Mouse (Mus musculus): ENCODE data around the gene Swi5. TPM values are rescaled to one million over a fixed set of nuclear protein-coding genes. Genes with fewer than 3 reads are reported as not detected.
A peak's percentile ranks its signal among the peaks of the same experiment; 100 is the strongest.

Swi5 gene
- total and polyA plus RNA-seq, 3 experiments: 150 to 488 (median 432) TPM

DNA sequence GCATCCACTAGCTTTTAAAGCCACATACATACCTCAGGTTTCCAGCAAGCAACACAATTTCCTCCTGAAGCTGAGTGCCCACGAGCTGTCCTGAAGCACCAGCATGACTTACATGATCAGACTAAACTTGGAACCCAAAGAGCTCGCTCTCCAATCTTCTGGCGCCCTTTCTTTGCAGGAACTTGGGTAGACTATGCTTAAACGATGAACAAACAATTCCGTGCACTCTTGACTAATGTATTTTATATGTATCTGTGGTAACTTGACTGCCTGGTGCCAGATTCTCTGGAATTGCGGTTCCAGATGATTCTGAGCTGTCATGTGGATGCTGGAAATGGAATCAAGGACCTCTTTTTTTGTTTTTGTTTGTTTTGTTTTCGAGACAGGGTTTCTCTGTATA, 52.4 kb downstream of the Swi5 start:
- H3K27me3 ChIP-seq (ENCODE audit: insufficient read depth, low read length): no peaks in the 10 kb centered on the region
- H3K4me1 ChIP-seq (ENCODE audit: insufficient read depth, low read depth, low read length): peaks cover 32% of the 10 kb centered on the region
- no peaks in the 10 kb centered on the region for H3K9me3 ChIP-seq (replicated peaks)
- DNase-seq (ENCODE audit: low spot score) (no peak), ATAC-seq (ENCODE audit: extremely low read depth, insufficient number of reproducible peaks, low FRiP score, poor library complexity, severe bottlenecking) (no peak)
- peaks cover 72% of the 10 kb centered on the region for H3K36me3 ChIP-seq (replicated peaks)
- H3K4me3 ChIP-seq (ENCODE audit: low read depth, low read length): peak overlapping the region; percentile 79
- TF ChIP-seq POLR2AphosphoS5 (IDR thresholded peaks at IDR 0.05; ENCODE audit: insufficient replicate concordance, low read depth, low read length): no peak
- no peak for TF ChIP-seq TAL1 (conservative IDR thresholded peaks at IDR 0.05; ENCODE audit: low read depth, low read length)
- TF ChIP-seq CTCF (IDR thresholded peaks at IDR 0.05; ENCODE audit: low read depth, low read length): no peak
- no peak for TF ChIP-seq GATA1 (IDR thresholded peaks at IDR 0.05; ENCODE audit: borderline replicate concordance, low read length)

Other genes starting within 250 kb of the Swi5 start
- 21.7 and 24.7 TPM in 2 replicates for gene Fam78a, start 203.2 kb downstream of the Swi5 start, total RNA-seq (2014; fragmentation: Nextera tagmentation)
- 25.3 and 27.4 TPM in 2 replicates for gene Fam78a, start 203.2 kb downstream of the Swi5 start, total RNA-seq (2017)
- gene Fam78a, start 203.2 kb downstream of the Swi5 start, polyA plus RNA-seq (2012): 49.2 and 54.5 TPM in 2 replicates
- not detected in 2 replicates for gene Plpp7, start 192.5 kb downstream of the Swi5 start, total RNA-seq (2014; fragmentation: Nextera tagmentation)
- gene Plpp7, start 192.5 kb downstream of the Swi5 start, total RNA-seq (2017): 0.41 and 0.44 TPM in 2 replicates
- 0.42 and 0.44 TPM in 2 replicates for gene Plpp7, start 192.5 kb downstream of the Swi5 start, polyA plus RNA-seq (2012)
- gene Prrc2b, start 137.0 kb downstream of the Swi5 start, total RNA-seq (2014; fragmentation: Nextera tagmentation): 147 and 160 TPM in 2 replicates
- 16.0 and 17.1 TPM in 2 replicates for gene Prrc2b, start 137.0 kb downstream of the Swi5 start, total RNA-seq (2017)
- gene Prrc2b, start 137.0 kb downstream of the Swi5 start, polyA plus RNA-seq (2012): 90.5 and 103 TPM in 2 replicates
- 25.8 and 31.8 TPM in 2 replicates for gene Pomt1, start 51.5 kb downstream of the Swi5 start, total RNA-seq (2014; fragmentation: Nextera tagmentation)
- 15.0 and 17.7 TPM in 2 replicates for gene Pomt1, start 51.5 kb downstream of the Swi5 start, total RNA-seq (2017)
- 12.3 and 12.8 TPM in 2 replicates for gene Pomt1, start 51.5 kb downstream of the Swi5 start, polyA plus RNA-seq (2012)
- 26.1 and 50.0 TPM in 2 replicates for gene Uck1, start 27.9 kb downstream of the Swi5 start, total RNA-seq (2014; fragmentation: Nextera tagmentation)
- 41.7 and 42.5 TPM in 2 replicates for gene Uck1, start 27.9 kb downstream of the Swi5 start, total RNA-seq (2017)
- gene Uck1, start 27.9 kb downstream of the Swi5 start, polyA plus RNA-seq (2012): 53.2 and 56.1 TPM in 2 replicates
- 19.5 and 24.5 TPM in 2 replicates for gene Golga2, start 691 bp downstream of the Swi5 start, total RNA-seq (2014; fragmentation: Nextera tagmentation)
- 35.2 and 35.6 TPM in 2 replicates for gene Golga2, start 691 bp downstream of the Swi5 start, total RNA-seq (2017)
- gene Golga2, start 691 bp downstream of the Swi5 start, polyA plus RNA-seq (2012): 20.8 and 24.3 TPM in 2 replicates
- gene Ciz1, start 64.3 kb upstream of the Swi5 start, total RNA-seq (2014; fragmentation: Nextera tagmentation): 196 and 213 TPM in 2 replicates
- gene Ciz1, start 64.3 kb upstream of the Swi5 start, total RNA-seq (2017): 62.9 and 71.6 TPM in 2 replicates
- gene Ciz1, start 64.3 kb upstream of the Swi5 start, polyA plus RNA-seq (2012): 306 and 372 TPM in 2 replicates
- not detected in 2 replicates for gene Dnm1, start 65.3 kb upstream of the Swi5 start, total RNA-seq (2014; fragmentation: Nextera tagmentation)
- gene Dnm1, start 65.3 kb upstream of the Swi5 start, total RNA-seq (2017): 0.05 TPM in 1 of 2 replicates, not detected in the other
- 0.14 and 0.15 TPM in 2 replicates for gene Dnm1, start 65.3 kb upstream of the Swi5 start, polyA plus RNA-seq (2012)
- gene 1110008P14Rik, start 93.9 kb upstream of the Swi5 start, total RNA-seq (2014; fragmentation: Nextera tagmentation): 61.4 and 63.6 TPM in 2 replicates
- 26.5 and 33.0 TPM in 2 replicates for gene 1110008P14Rik, start 93.9 kb upstream of the Swi5 start, total RNA-seq (2017)
- gene 1110008P14Rik, start 93.9 kb upstream of the Swi5 start, polyA plus RNA-seq (2012): 61.9 and 82.0 TPM in 2 replicates
- gene Lcn2, start 100.2 kb upstream of the Swi5 start, total RNA-seq (2014; fragmentation: Nextera tagmentation): not detected in 2 replicates
- not detected in 2 replicates for gene Lcn2, start 100.2 kb upstream of the Swi5 start, total RNA-seq (2017)
- 0.05 TPM in 1 of 2 replicates, not detected in the other for gene Lcn2, start 100.2 kb upstream of the Swi5 start, polyA plus RNA-seq (2012)
- 13.8 and 21.5 TPM in 2 replicates for gene Ptges2, start 107.8 kb upstream of the Swi5 start, total RNA-seq (2014; fragmentation: Nextera tagmentation)
- 11.5 and 12.4 TPM in 2 replicates for gene Ptges2, start 107.8 kb upstream of the Swi5 start, total RNA-seq (2017)
- gene Ptges2, start 107.8 kb upstream of the Swi5 start, polyA plus RNA-seq (2012): 6.8 and 7.0 TPM in 2 replicates
- gene Naif1, start 162.4 kb upstream of the Swi5 start, total RNA-seq (2014; fragmentation: Nextera tagmentation): 3.9 and 4.2 TPM in 2 replicates
- gene Naif1, start 162.4 kb upstream of the Swi5 start, total RNA-seq (2017): 3.8 and 4.0 TPM in 2 replicates
- gene Naif1, start 162.4 kb upstream of the Swi5 start, polyA plus RNA-seq (2012): 6.9 and 8.1 TPM in 2 replicates
- 5.1 and 25.4 TPM in 2 replicates for gene Slc25a25, start 163.4 kb upstream of the Swi5 start, total RNA-seq (2014; fragmentation: Nextera tagmentation)
- 6.8 and 8.0 TPM in 2 replicates for gene Slc25a25, start 163.4 kb upstream of the Swi5 start, total RNA-seq (2017)
- 6.5 and 6.9 TPM in 2 replicates for gene Slc25a25, start 163.4 kb upstream of the Swi5 start, polyA plus RNA-seq (2012)
- 33.6 and 35.0 TPM in 2 replicates for gene Fam102a, start 247.3 kb upstream of the Swi5 start, total RNA-seq (2014; fragmentation: Nextera tagmentation)
- gene Fam102a, start 247.3 kb upstream of the Swi5 start, total RNA-seq (2017): 28.7 and 30.1 TPM in 2 replicates
- 28.9 and 32.7 TPM in 2 replicates for gene Fam102a, start 247.3 kb upstream of the Swi5 start, polyA plus RNA-seq (2012)